Mouse (Mus musculus) brain, embryonic 14.5 days (tissue): ENCODE measurements around the gene Pde10a.

Source experiments
- CTCF ChIP-seq: fragments of 200-500 bp; IDR thresholded peaks from 2 replicates; pipeline ENCODE4 v1.5.1; 2012; ENCODE audit warnings: inconsistent platforms, mild to moderate bottlenecking, moderate library complexity, borderline replicate concordance; ENCODE audit not compliant: insufficient read depth, insufficient read length; ENCODE audit errors: extremely low read depth
- POLR2A ChIP-seq: fragments of 200-500 bp; IDR thresholded peaks from 2 replicates; pipeline ENCODE4 v1.6.1; 2012; ENCODE audit warnings: mild to moderate bottlenecking, inconsistent platforms, borderline replicate concordance; ENCODE audit not compliant: poor library complexity, insufficient read depth, insufficient read length, severe bottlenecking; ENCODE audit errors: extremely low read depth

GRCm38 (mm10) chr17:8485146-8485545 lies 40.0 kb upstream of the Pde10a start:
- TF ChIP-seq CTCF (no peak), POLR2A (no peak)
